16 mouse cellular contexts compared by ENCODE assay signal in genomic region chr16:18044991-18045390, GRCm38 (mm10).
"Had no signal": no experiment of that assay in that cellular context is flagged by ENCODE, and none has a peak within 500 bp of the region (broad histone marks: within the 10 kb centered on the region; RNA-seq: fewer than 3 reads in every experiment).

No protein-coding gene starts in this region.

- H3K9me3 ChIP-seq: lung, embryonic 15.5 days; midbrain, embryonic 13.5 days; midbrain, embryonic 15.5 days; neural tube, embryonic 12.5 days; stomach, embryonic 15.5 days had no signal

- DNase-seq: lung, postnatal 14 days; lung, postnatal 36 days; right cerebral cortex, postnatal 14 days; thymus, adult 2 months; thymus, postnatal 25 days; thymus, postnatal 4 days had no signal

- H3K36me3 ChIP-seq: lung, embryonic 15.5 days; midbrain, embryonic 13.5 days; midbrain, embryonic 15.5 days; neural tube, embryonic 12.5 days; stomach, embryonic 15.5 days had no signal

- H3K4me2 ChIP-seq: lung, embryonic 15.5 days; midbrain, embryonic 11.5 days; midbrain, embryonic 13.5 days; midbrain, embryonic 15.5 days; neural tube, embryonic 12.5 days; stomach, embryonic 15.5 days had no signal

- H3K4me3 ChIP-seq: lung, embryonic 15.5 days; megakaryocyte, embryonic 14.5 days; midbrain, embryonic 13.5 days; midbrain, embryonic 15.5 days; neural tube, embryonic 12.5 days; stomach, embryonic 15.5 days had no signal

- H3K27me3 ChIP-seq: lung, embryonic 15.5 days; midbrain, embryonic 13.5 days; neural tube, embryonic 12.5 days had no signal

- H3K9ac ChIP-seq: lung, embryonic 15.5 days; midbrain, embryonic 13.5 days; midbrain, embryonic 15.5 days; neural tube, embryonic 12.5 days; stomach, embryonic 15.5 days had no signal

- H3K27ac ChIP-seq: lung, embryonic 15.5 days; macrophage; midbrain, embryonic 13.5 days; midbrain, embryonic 15.5 days; neural tube, embryonic 12.5 days; stomach, embryonic 15.5 days; stomach, postnatal 0 days had no signal

- H3K4me1 ChIP-seq: lung, embryonic 15.5 days; midbrain, embryonic 13.5 days; midbrain, embryonic 15.5 days; neural tube, embryonic 12.5 days; stomach, embryonic 15.5 days had no signal

- ATAC-seq: lung, postnatal 0 days; midbrain, embryonic 13.5 days; midbrain, embryonic 15.5 days had no signal
